ENCODE assay signal across 12 mouse cellular contexts in genomic region chr11:88443291-88443690, GRCm38 (mm10).
DNase-seq lines count a peak whose midpoint lies in the region; ATAC-seq lines count a peak whose summit lies in the region.
"Had no signal": no experiment of that assay in that cellular context is flagged by ENCODE, and none has a peak within 500 bp of the region (broad histone marks: within the 10 kb centered on the region; RNA-seq: fewer than 3 reads in every experiment).

No protein-coding gene starts in this region.

- no peak for ATAC-seq in midbrain, embryonic 13.5 days
- no peak for ATAC-seq in midbrain, embryonic 11.5 days (ENCODE audit: low FRiP score)
- ATAC-seq in forebrain, embryonic 11.5 days (replicated peaks; ENCODE audit: low FRiP score) = no peak; the same call in 1 of the 2 replicates
- peak; percentile 41; the same call in 1 of the 2 replicates for ATAC-seq in midbrain, embryonic 14.5 days (ENCODE audit: low FRiP score, low TSS enrichment)
- ATAC-seq: Patski had no signal

- no peak overlapping the region for H3K4me2 ChIP-seq in midbrain, embryonic 13.5 days (replicated peaks)
- H3K4me2 ChIP-seq in midbrain, embryonic 11.5 days = no peak overlapping the region
- no peak overlapping the region for H3K4me2 ChIP-seq in forebrain, embryonic 11.5 days (ENCODE audit: low read depth, low read length, severe bottlenecking)
- H3K4me2 ChIP-seq in midbrain, embryonic 14.5 days (ENCODE audit: low read length) = no peak overlapping the region

- 44% methylated on average over 8 of the region's 8 CpGs for WGBS in midbrain, embryonic 13.5 days
- 92% methylated on average over 8 of the region's 8 CpGs for WGBS in midbrain, embryonic 11.5 days
- 75% methylated on average over 8 of the region's 8 CpGs for WGBS in forebrain, embryonic 11.5 days
- WGBS in midbrain, embryonic 14.5 days = 37% methylated on average over 8 of the region's 8 CpGs

- 0 out of 2 replicates have a peak overlapping the region, but pooled peaks have one; percentile 39 for H3K9ac ChIP-seq in midbrain, embryonic 13.5 days (replicated peaks)
- no peak overlapping the region for H3K9ac ChIP-seq in midbrain, embryonic 11.5 days (ENCODE audit: low read length)
- no peak overlapping the region for H3K9ac ChIP-seq in forebrain, embryonic 11.5 days (ENCODE audit: low read length)
- H3K9ac ChIP-seq in midbrain, embryonic 14.5 days (replicated peaks; ENCODE audit: low read length) = no peak overlapping the region
- H3K9ac ChIP-seq: liver, embryonic 14.5 days had no signal

- H3K27me3 ChIP-seq in midbrain, embryonic 13.5 days = no peaks in the 10 kb centered on the region
- H3K27me3 ChIP-seq in midbrain, embryonic 11.5 days (ENCODE audit: control insufficient read depth, insufficient read depth, low read length) = no peaks in the 10 kb centered on the region
- no peaks in the 10 kb centered on the region for H3K27me3 ChIP-seq in forebrain, embryonic 11.5 days (ENCODE audit: control insufficient read depth, insufficient read depth, low read length)
- no peaks in the 10 kb centered on the region for H3K27me3 ChIP-seq in midbrain, embryonic 14.5 days (ENCODE audit: control insufficient read depth, insufficient read depth, low read length)
- H3K27me3 ChIP-seq: megakaryocyte, embryonic 14.5 days; Patski had no signal

- H3K4me1 ChIP-seq in midbrain, embryonic 13.5 days (replicated peaks) = peaks cover 92% of the 10 kb centered on the region
- H3K4me1 ChIP-seq in midbrain, embryonic 11.5 days (ENCODE audit: control insufficient read depth, insufficient read depth, low read length) = peaks cover 24% of the 10 kb centered on the region
- H3K4me1 ChIP-seq in forebrain, embryonic 11.5 days (replicated peaks; ENCODE audit: control insufficient read depth, insufficient read depth, low read length) = peaks cover 29% of the 10 kb centered on the region
- peaks cover 83% of the 10 kb centered on the region for H3K4me1 ChIP-seq in midbrain, embryonic 14.5 days (ENCODE audit: control insufficient read depth, insufficient read depth, low read length)

- no peaks in the 10 kb centered on the region for H3K9me3 ChIP-seq in midbrain, embryonic 13.5 days
- no peaks in the 10 kb centered on the region for H3K9me3 ChIP-seq in midbrain, embryonic 11.5 days (ENCODE audit: control insufficient read depth, low read length)
- H3K9me3 ChIP-seq in forebrain, embryonic 11.5 days (ENCODE audit: control insufficient read depth, low read length) = no peaks in the 10 kb centered on the region
- H3K9me3 ChIP-seq in midbrain, embryonic 14.5 days (ENCODE audit: control insufficient read depth, low read length) = no peaks in the 10 kb centered on the region
- H3K9me3 ChIP-seq: megakaryocyte, embryonic 14.5 days had no signal

- H3K36me3 ChIP-seq in midbrain, embryonic 13.5 days = no peaks in the 10 kb centered on the region
- no peaks in the 10 kb centered on the region for H3K36me3 ChIP-seq in midbrain, embryonic 11.5 days (ENCODE audit: control insufficient read depth, insufficient read depth, low read length)
- peaks cover 2% of the 10 kb centered on the region; the same call in 1 of the 2 replicates for H3K36me3 ChIP-seq in forebrain, embryonic 11.5 days (ENCODE audit: control insufficient read depth, insufficient read depth, low read length)
- H3K36me3 ChIP-seq in midbrain, embryonic 14.5 days (ENCODE audit: control insufficient read depth, insufficient read depth, low read length) = no peaks in the 10 kb centered on the region

- H3K4me3 ChIP-seq in midbrain, embryonic 13.5 days (replicated peaks) = no peak overlapping the region
- H3K4me3 ChIP-seq in midbrain, embryonic 11.5 days (ENCODE audit: low read depth, low read length) = no peak overlapping the region
- no peak overlapping the region for H3K4me3 ChIP-seq in forebrain, embryonic 11.5 days (ENCODE audit: low read depth, low read length)
- H3K4me3 ChIP-seq in midbrain, embryonic 14.5 days (replicated peaks; ENCODE audit: low read depth, low read length) = no peak overlapping the region
- H3K4me3 ChIP-seq: megakaryocyte, embryonic 14.5 days had no signal

- H3K27ac ChIP-seq in midbrain, embryonic 13.5 days = peak overlapping the region; percentile 79
- H3K27ac ChIP-seq in midbrain, embryonic 11.5 days (ENCODE audit: low read depth, low read length) = no peak overlapping the region
- peak overlapping the region; percentile 66; the same call in 1 of the 2 replicates for H3K27ac ChIP-seq in forebrain, embryonic 11.5 days (ENCODE audit: low read depth, low read length)
- H3K27ac ChIP-seq in midbrain, embryonic 14.5 days (replicated peaks; ENCODE audit: low read depth, low read length) = peak overlapping the region; percentile 67
- H3K27ac ChIP-seq: liver, embryonic 14.5 days had no signal

- peak; percentile 32 for DNase-seq in cerebellum, adult 11-12 months
- DNase-seq in cerebellum, adult 11 months = no peak
- no peak for DNase-seq in midbrain, embryonic 11.5 days (ENCODE audit: low spot score, missing footprints)
- DNase-seq in forebrain, embryonic 11.5 days (ENCODE audit: low spot score) = no peak
- peak; percentile 81 for DNase-seq in midbrain, embryonic 14.5 days
- DNase-seq in adipocyte (ENCODE audit: low spot score) = no peak
- DNase-seq in ovary, postnatal 36 days (ENCODE audit: low spot score) = no peak
- DNase-seq: kidney, adult 18-20 months had no signal

Comparison
In these comparisons a context has a peak if more than half of its experiments do, and no peak if none do; other contexts are left out.
1. DNase-seq: peak in cerebellum, adult 11-12 months (single experiment) and midbrain, embryonic 14.5 days (single experiment); none in cerebellum, adult 11 months (single experiment), midbrain, embryonic 11.5 days (single experiment), forebrain, embryonic 11.5 days (single experiment), adipocyte (single experiment) and ovary, postnatal 36 days (single experiment).